In genomic region chr19:56589455-56589854, GRCm38 (mm10) we compare ENCODE assay signal across 15 mouse cellular contexts.
"Had no signal": no experiment of that assay in that cellular context is flagged by ENCODE, and none has a peak within 500 bp of the region (broad histone marks: within the 10 kb centered on the region; RNA-seq: fewer than 3 reads in every experiment).

No protein-coding gene starts in this region.

- H3K4me2 ChIP-seq: neural tube, embryonic 12.5 days; neural tube, embryonic 13.5 days; neural tube, embryonic 15.5 days; stomach, embryonic 15.5 days had no signal

- H3K9ac ChIP-seq: neural tube, embryonic 12.5 days; neural tube, embryonic 13.5 days; neural tube, embryonic 15.5 days; stomach, embryonic 15.5 days had no signal

- H3K27me3 ChIP-seq: neural tube, embryonic 12.5 days; neural tube, embryonic 13.5 days; neural tube, embryonic 15.5 days; stomach, embryonic 15.5 days had no signal

- H3K9me3 ChIP-seq: neural tube, embryonic 12.5 days; neural tube, embryonic 13.5 days; neural tube, embryonic 15.5 days; stomach, embryonic 15.5 days had no signal

- H3K27ac ChIP-seq: neural tube, embryonic 12.5 days; neural tube, embryonic 13.5 days; neural tube, embryonic 15.5 days; stomach, embryonic 15.5 days had no signal

- DNase-seq: retina, postnatal 1 day; right cerebral cortex, adult 18-20 months; right cerebral cortex, postnatal 14 days; right cerebral cortex, postnatal 25 days; right cerebral cortex, postnatal 4 days; spleen, adult 18-20 months; thymus, adult 2 months; thymus, postnatal 14 days; thymus, postnatal 25 days; thymus, postnatal 36 days; thymus, postnatal 4 days had no signal

- H3K4me1 ChIP-seq: neural tube, embryonic 12.5 days; neural tube, embryonic 13.5 days; stomach, embryonic 15.5 days had no signal

- H3K4me3 ChIP-seq: neural tube, embryonic 12.5 days; neural tube, embryonic 13.5 days; neural tube, embryonic 15.5 days; stomach, embryonic 15.5 days had no signal
